Mouse (Mus musculus) CD4-positive helper T cell, adult 2 months (primary cell): ENCODE measurements at regions not wholly inside any gene's neighbourhood (a gene's known extent, or its start where the extent isn't known, plus 50 kb on each side); places are given as distances from the start of the nearest gene placed in this dataset.
A peak's percentile ranks its signal among the peaks of the same experiment; 100 is the strongest.

Experiments
- DNase-seq: peaks from one replicate; pipeline ENCODE4 v3.0.0-alpha.2; 2012; ENCODE audit warnings: low read depth, missing footprints, low spot score

GRCm38 (mm10) chr10:122197703-122198102 lies 100.5 kb upstream of the Rxylt1 start:
- DNase-seq, result no peak

DNA sequence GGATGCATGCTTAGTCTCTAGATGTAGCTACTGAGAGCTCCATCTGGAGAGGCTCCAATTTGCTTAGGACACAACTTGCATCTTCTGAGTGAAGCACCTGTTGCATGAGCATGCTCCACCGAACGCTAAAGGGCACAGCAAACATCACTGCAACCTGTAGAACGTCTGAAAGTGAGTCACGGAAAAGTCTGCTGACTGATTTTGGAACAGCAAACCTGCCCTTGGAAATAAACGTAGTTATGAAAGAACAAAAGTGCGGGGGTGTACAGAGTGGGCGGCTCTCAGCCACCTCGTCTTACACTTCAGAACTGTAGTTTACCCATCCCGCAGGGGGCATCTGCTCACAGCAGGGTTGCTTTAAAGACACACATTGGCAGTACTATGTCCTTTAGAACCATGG lies 97.0 kb upstream of the Rxylt1 start:
- DNase-seq, result peak; percentile 57

- no peak for DNase-seq
Observed at GRCm38 (mm10) chr10:122193343-122193742, 96.2 kb upstream of the Rxylt1 start.

DNA sequence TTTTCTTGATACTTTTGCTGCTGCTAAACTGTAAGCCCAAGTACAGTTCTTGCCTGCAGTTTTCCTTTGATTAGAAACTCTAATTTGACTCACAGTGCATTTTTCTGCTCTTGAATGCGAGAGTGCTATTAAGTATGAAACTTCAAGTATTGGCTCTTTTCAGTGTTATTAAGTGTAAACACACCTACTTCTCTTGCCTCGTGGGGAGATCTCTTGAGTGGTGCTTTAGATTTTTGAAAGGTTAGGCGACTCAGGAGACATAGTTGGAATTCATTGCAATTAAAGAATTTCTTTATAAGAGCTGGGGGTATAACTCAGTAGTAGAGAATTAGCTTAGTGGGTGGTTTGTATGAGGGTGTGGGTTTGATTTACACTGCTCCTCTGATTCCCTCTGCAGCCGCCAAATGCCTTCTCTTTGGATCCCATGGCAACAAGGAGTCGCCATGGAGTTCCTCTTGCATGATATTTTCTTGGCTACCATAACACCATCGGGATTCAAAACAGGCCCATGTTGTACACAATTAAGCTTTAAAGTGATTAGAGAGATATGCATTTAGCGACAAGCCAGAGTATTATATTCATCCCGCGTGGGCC lies 88.1 kb upstream of the Rxylt1 start:
- no peak for DNase-seq

DNA sequence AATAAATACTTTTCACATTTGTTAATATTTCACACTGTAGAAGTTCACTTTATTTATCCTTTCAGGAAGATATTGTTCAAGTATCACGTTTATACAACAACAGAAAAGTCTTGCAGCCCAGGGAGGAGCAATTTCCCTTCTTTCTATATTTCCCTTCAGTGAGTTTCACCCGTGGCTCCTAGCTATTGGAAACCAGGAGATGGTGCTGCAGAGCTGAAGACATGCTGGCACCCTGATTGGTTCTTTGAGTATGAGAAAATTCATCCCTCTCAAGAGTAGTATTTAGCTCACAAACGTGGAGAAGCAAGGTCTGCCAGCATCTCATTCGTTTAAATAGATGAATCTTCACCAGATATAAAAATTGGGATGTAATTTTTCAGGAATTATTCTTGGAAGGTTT lies 85.9 kb upstream of the Rxylt1 start:
- DNase-seq, result peak; percentile 18

GRCm38 (mm10) chr10:122149038-122149437 lies 51.9 kb upstream of the Rxylt1 start:
- DNase-seq, result no peak

DNA sequence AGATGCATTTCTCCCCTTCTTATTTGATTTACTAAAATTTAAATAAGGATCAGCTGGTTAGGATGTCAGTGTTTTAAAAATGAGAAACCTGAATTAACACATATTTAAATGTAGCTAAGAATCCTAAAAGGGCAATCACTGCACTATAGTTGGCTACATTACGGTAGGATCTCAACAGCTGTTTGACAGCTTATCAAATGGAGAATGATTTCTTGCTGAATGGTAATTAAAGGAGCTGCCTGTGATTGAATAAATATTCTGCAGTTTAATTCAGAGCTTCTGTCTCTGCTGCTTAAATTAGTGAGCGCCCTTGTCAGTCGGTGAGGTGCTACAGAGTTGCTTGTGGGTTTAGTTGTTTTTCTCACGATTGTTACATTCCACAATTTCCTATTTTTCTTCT lies 51.4 kb upstream of the Rxylt1 start:
- no peak for DNase-seq
